Mouse (Mus musculus): ENCODE data around the gene Zfp385c. TPM values are rescaled to one million over a fixed set of nuclear protein-coding genes. Genes with fewer than 3 reads are reported as not detected.

Zfp385c gene
- polyA plus RNA-seq (2015; fragmentation: Nextera tagmentation; extraction: Ambion mirVana): 1.7 and 2.3 TPM in 2 replicates

DNA sequence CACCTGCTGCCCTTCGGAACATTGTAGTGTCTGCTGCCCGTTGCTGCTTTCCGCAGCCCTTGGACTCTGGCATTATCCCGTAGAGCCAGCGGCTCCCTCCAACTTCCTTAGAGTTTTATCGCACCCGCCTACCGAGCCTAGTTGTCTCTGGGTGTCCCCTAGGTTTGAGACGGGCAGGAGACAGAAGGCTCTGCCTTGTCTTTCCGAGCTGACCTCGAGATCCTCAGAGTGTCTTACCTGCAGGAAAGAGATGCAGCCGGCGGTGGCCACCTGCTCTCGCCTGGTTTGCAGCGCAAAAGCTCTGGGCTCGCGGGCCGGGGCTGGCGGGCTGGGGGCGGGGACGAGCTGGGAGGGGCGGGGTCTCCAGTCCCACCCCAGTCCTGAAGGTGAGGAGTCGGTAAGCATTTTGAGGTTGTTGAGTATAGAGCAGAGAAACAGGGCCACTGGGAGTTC lies at the start of gene Zfp385c:
Zfp385c (minus strand) TSS at position 292 of the 453 bp plus-strand sequence.
- H3K36me3 ChIP-seq: no peaks in the 10 kb centered on the region
- no peaks in the 10 kb centered on the region for H3K9me3 ChIP-seq
- no peak within 1 kb of the TSS for H3K27ac ChIP-seq
- H3K4me2 ChIP-seq: peak within 1 kb of the TSS; percentile 67
- peak within 1 kb of the TSS; percentile 40 for H3K4me3 ChIP-seq
- peaks cover 10% of the 10 kb centered on the region for H3K4me1 ChIP-seq
- peak within 1 kb of the TSS; percentile 52; the same call in 1 of the 2 replicates for H3K9ac ChIP-seq
- no peak for ATAC-seq (ENCODE audit: insufficient number of reproducible peaks, insufficient read depth, low FRiP score, low TSS enrichment, low read depth)
- peaks cover 27% of the 10 kb centered on the region for H3K27me3 ChIP-seq
- WGBS: 2% methylated on average over 23 of the region's 23 CpGs

DNA sequence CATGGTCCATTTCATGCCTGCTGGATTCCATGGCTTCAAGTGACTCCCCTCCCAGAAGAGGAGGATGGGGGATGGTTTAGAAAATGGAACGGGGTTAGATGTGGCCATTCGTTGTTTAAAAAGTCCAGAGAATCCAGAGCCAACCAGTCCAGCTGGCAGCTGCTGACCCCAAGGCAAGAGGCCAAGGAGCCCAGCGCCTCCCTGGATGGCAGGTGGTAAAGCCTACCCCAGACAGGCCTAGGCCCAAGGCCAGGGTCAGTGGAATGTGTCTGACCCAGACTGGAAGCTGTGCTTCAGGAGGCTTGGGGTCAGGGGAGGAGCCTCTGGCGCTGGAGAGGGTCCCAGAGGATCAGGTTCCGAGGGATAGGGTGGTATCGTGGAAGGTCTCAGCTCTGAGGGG lies 49.1 kb upstream of the Zfp385c start:
- no peak overlapping the region for H3K4me3 ChIP-seq
- no peak overlapping the region for H3K9ac ChIP-seq
- no peak overlapping the region for H3K4me2 ChIP-seq
- peaks cover 10% of the 10 kb centered on the region for H3K4me1 ChIP-seq
- peaks cover 4% of the 10 kb centered on the region; the same call in 1 of the 2 replicates for H3K27me3 ChIP-seq
- H3K27ac ChIP-seq: no peak overlapping the region
- WGBS: 69% methylated on average over 6 of the region's 6 CpGs
- H3K36me3 ChIP-seq: no peaks in the 10 kb centered on the region
- no peak for ATAC-seq (ENCODE audit: insufficient number of reproducible peaks, insufficient read depth, low FRiP score, low TSS enrichment, low read depth)
- H3K9me3 ChIP-seq: no peaks in the 10 kb centered on the region

DNA sequence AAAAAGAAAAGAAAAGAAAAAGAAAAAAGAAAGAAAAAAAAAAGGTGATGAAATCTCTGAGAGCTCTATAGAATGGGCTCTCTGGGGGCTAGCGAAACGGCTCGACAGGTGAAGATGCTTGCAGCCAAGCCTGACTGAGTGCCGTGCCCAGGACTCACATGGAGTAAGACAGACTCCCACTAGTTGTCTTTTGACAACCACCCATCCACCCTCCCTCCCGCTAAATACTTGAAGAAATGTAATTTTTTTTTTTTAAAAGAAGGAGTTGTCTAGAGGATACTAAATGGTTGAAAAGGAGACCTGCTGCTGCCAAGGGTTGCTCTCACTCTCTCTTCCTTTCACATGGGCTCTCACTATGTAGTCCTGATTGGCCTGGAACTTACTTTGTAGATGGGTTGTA lies 46.5 kb upstream of the Zfp385c start:
- WGBS: 22% methylated on average over 5 of the region's 5 CpGs
- Histone ChIP-seq H3K4me1 (peaks cover 21% of the 10 kb centered on the region), H3K4me3 (peak overlapping the region; percentile 99), H3K4me2 (peak overlapping the region; percentile 82), H3K9ac (peak overlapping the region; percentile 67), H3K27ac (no peak overlapping the region), H3K36me3 (no peaks in the 10 kb centered on the region), H3K27me3 (no peaks in the 10 kb centered on the region; the same call in 1 of the 2 replicates), H3K9me3 (no peaks in the 10 kb centered on the region)
- no peak for ATAC-seq (ENCODE audit: insufficient number of reproducible peaks, insufficient read depth, low FRiP score, low TSS enrichment, low read depth)

DNA sequence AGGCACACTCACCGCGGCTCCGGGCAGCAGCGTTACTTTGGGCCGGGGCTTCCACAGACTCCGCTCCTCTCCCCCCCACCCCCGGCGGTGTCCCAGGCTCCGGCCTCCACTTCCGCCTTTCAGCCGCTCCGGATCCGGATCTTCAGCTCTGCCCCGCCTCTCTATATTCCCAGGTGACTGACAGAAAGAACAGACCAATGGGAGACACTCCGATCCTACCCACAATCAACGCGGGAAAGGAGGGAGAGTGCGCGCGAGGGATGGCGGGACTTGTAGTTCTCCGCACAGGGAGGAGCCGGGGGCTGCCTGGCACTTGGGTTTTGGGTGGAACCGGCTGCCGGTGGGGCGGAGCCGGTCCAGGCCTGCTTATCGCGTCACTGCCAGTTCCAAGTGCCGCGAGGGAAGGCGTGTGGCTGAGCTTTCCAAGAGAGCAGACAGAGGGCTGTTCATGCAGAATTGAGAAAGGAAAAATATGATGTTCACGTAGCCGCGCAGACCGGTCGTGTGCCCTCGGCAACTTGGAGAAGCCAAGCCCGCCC lies 45.9 kb upstream of the Zfp385c start, which contains the start of gene Rab5c:
Rab5c (minus strand) TSS at position 150 of the 539 bp plus-strand sequence.
- Histone ChIP-seq H3K9me3 (no peaks in the 10 kb centered on the region), H3K4me3 (peak within 1 kb of the TSS; percentile 99), H3K27ac (peak within 1 kb of the TSS; percentile 67), H3K36me3 (no peaks in the 10 kb centered on the region), H3K27me3 (no peaks in the 10 kb centered on the region; the same call in 1 of the 2 replicates), H3K9ac (peak within 1 kb of the TSS; percentile 95), H3K4me1 (peaks cover 21% of the 10 kb centered on the region), H3K4me2 (peak within 1 kb of the TSS; percentile 82)
- WGBS: under 1% methylated on average over 39 of the region's 39 CpGs
- ATAC-seq (ENCODE audit: insufficient number of reproducible peaks, insufficient read depth, low FRiP score, low TSS enrichment, low read depth): peak; percentile 99

DNA sequence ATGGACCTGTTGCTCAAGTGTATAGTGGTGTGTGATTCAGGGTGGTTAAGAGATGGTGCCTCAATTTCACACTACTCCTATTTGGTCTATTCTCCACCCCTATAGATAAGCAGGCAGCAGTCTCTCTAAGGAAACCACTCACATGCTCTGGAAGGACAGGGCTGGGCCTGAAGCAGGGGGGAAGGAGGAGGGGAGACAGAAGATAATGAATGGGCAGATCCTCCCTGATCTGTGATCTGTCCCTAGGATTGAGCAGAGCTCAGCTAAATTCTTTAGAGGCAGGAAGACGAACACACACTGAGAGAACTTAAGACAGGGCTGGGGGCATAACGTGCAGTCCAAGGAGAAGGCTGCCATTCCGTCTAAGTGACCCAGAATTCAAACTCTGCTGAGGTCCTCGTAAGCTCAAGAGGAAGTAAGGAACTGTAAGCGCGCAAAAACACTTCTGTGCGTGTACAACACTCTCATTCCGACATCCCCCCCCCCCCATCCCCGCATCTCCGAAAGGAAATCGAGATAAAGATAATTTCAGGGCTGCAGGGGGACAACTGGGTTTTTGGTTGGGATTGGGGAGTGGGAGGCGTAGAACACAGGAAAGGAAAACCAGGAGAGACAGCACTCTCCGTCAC lies 45.0 kb upstream of the Zfp385c start:
- H3K27ac ChIP-seq: peak overlapping the region; percentile 67; the same call in 1 of the 2 replicates
- peaks cover 4% of the 10 kb centered on the region; the same call in 1 of the 2 replicates for H3K36me3 ChIP-seq
- H3K4me1 ChIP-seq: peaks cover 21% of the 10 kb centered on the region
- whole genome bisulfite sequencing: 1% methylated on average over 13 of the region's 13 CpGs
- ATAC-seq (ENCODE audit: insufficient number of reproducible peaks, insufficient read depth, low FRiP score, low TSS enrichment, low read depth): no peak
- H3K27me3 ChIP-seq: no peaks in the 10 kb centered on the region
- peak overlapping the region; percentile 99 for H3K4me3 ChIP-seq
- peak overlapping the region; percentile 82 for H3K4me2 ChIP-seq
- no peaks in the 10 kb centered on the region for H3K9me3 ChIP-seq
- peak overlapping the region; percentile 95 for H3K9ac ChIP-seq

DNA sequence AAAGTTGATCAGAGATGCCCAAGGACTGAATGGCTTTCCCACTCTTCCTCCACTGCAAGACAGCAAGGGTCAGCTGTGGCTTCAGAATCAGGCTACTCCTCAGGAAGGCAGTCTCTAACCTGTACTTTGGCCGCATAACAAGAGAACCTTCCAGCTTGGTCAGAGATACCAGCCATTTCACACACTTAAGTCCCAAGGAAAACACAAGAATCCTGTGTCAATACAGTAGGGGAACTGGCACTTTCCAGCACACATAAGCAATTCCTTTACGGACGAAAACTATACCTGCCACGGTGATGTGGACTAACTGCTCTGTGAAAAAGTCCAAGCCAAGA lies 44.5 kb upstream of the Zfp385c start:
- Histone ChIP-seq H3K27me3 (no peaks in the 10 kb centered on the region), H3K4me3 (peak overlapping the region; percentile 99), H3K9me3 (no peaks in the 10 kb centered on the region), H3K36me3 (peaks cover 4% of the 10 kb centered on the region; the same call in 1 of the 2 replicates), H3K4me1 (peaks cover 21% of the 10 kb centered on the region), H3K4me2 (peak overlapping the region; percentile 82), H3K27ac (no peak overlapping the region), H3K9ac (peak overlapping the region; percentile 95)
- WGBS: 82% methylated on average over 4 of the region's 4 CpGs
- no peak for ATAC-seq (ENCODE audit: insufficient number of reproducible peaks, insufficient read depth, low FRiP score, low TSS enrichment, low read depth)

DNA sequence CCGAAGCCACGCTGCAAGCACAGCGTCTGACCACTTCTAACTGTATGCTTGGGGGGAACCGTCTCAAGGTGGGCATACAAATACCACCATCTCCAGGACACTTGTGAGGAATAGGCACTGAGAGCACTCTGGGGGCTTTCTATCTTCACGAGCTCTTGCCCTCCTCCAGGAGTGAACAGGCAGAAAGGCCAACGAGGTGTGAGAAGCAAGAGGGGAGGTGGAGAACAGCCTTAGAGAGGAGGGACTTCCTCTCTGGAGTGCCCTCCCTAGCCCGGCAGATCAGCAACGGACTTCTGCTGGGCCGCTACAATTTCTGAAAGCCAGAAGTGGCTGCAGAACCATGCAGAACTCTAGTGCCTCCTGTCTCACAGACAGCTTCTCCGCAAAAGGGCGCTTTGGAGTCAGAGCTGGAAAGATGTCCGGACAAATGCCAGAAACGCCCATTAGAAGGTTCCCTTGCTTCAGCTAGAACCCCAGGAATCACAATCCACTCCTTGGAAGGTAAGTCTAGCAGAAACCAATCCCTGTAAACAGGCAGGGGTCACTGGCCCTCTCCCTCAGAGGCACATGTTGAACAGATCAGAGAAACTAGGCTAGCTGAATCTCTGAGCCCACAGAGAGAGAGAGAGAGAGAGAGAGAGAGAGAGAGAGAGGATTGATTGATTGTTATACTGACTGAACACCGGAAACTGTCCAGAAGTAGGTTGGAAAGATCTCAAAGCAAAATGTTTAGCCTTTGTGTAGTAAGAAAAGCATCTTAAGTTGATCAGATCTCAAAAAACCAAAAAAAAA lies 43.9 kb upstream of the Zfp385c start:
- H3K9me3 ChIP-seq: no peaks in the 10 kb centered on the region
- no peak for ATAC-seq (ENCODE audit: insufficient number of reproducible peaks, insufficient read depth, low FRiP score, low TSS enrichment, low read depth)
- H3K27ac ChIP-seq: no peak overlapping the region; the same call in 1 of the 2 replicates
- no peaks in the 10 kb centered on the region for H3K27me3 ChIP-seq
- WGBS: 78% methylated on average over 14 of the region's 14 CpGs
- peak overlapping the region; percentile 99; the same call in 1 of the 2 replicates for H3K4me3 ChIP-seq
- peaks cover 21% of the 10 kb centered on the region for H3K4me1 ChIP-seq
- H3K4me2 ChIP-seq: peak overlapping the region; percentile 82
- H3K36me3 ChIP-seq: peaks cover 4% of the 10 kb centered on the region; the same call in 1 of the 2 replicates
- peak overlapping the region; percentile 95; the same call in 1 of the 2 replicates for H3K9ac ChIP-seq

DNA sequence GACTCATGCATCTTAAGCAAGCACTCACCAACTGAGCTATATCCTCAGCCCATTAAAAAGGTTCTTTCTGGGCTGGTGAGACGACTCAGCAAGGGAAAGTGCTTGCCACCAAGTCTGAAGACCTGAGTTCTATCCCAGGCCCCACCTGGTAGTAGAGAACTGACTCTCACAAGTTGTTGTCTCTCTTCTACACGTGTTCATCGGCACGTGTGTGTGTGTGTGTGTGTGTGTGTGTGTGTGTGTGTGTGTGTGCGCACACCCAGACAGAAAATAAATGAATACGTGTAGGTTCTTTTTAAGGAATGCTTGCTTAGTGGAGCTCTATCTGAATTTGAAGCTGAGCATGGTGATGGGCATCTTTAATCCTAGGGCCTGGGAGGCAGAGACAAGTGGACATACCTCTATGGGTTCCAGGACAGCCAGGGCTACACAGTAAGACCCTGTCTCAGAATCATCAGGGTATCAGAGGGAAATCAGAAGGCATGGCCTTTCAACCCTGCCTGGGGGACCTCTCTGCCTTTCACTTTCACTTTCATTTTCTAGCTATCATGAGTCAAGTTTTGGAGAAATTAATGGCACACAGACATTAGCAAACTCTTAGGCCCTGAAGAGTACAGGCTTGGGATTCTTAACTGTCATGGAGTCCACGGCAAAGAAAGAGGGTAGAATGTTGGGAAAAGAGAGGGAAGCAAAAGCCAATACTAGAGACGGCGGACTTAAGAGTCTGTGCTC lies 43.0 kb upstream of the Zfp385c start:
- peak overlapping the region; percentile 46; the same call in 1 of the 2 replicates for H3K9ac ChIP-seq
- H3K36me3 ChIP-seq: peaks cover 7% of the 10 kb centered on the region; the same call in 1 of the 2 replicates
- no peaks in the 10 kb centered on the region for H3K27me3 ChIP-seq
- peaks cover 21% of the 10 kb centered on the region for H3K4me1 ChIP-seq
- no peak for ATAC-seq (ENCODE audit: insufficient number of reproducible peaks, insufficient read depth, low FRiP score, low TSS enrichment, low read depth)
- 0 out of 2 replicates have a peak overlapping the region, but pooled peaks have one; percentile 2 for H3K4me3 ChIP-seq
- H3K9me3 ChIP-seq: no peaks in the 10 kb centered on the region
- H3K4me2 ChIP-seq: peak overlapping the region; percentile 14; the same call in 1 of the 2 replicates
- WGBS: 88% methylated on average over 9 of the region's 9 CpGs
- H3K27ac ChIP-seq: no peak overlapping the region

DNA sequence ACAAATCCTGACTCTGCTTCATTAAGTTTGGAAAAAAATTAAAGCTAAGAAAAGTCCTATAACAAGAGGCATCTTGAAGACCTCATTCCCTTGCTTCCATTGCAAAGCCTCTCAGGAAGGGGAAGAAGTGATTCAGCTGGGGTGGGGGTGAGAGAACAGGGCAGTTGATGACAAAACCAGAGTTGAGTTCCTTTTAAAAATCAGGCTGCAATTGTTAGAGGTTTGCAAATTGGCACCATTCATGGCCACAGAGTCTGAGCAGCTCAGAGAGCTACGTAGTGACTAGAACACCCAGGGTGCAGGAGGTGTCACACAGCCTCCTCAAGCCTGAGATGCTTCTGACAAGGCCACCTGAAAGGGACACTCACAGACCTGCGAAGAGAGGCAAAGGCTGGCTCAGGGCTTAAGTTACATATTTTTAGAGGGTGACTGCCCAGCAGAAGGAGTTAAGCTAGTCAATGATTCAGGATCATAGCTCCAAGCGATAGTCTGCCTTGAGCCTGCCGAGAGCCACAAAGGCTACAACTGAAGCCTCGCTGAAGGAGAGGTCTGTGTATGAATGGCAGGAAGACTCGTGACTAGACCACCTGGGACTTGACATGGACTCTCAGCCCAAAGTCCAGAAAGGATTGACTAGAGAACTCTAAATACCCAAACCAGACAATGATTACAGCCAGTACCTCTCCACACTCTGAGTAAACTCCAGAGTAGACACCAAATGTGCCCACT lies 38.4 kb upstream of the Zfp385c start:
- H3K4me2 ChIP-seq: no peak overlapping the region
- H3K9me3 ChIP-seq: no peaks in the 10 kb centered on the region
- H3K27me3 ChIP-seq: no peaks in the 10 kb centered on the region
- ATAC-seq (ENCODE audit: insufficient number of reproducible peaks, insufficient read depth, low FRiP score, low TSS enrichment, low read depth): no peak
- H3K9ac ChIP-seq: no peak overlapping the region
- peaks cover 8% of the 10 kb centered on the region for H3K4me1 ChIP-seq
- WGBS: 82% methylated on average over 6 of the region's 6 CpGs
- peaks cover 25% of the 10 kb centered on the region for H3K36me3 ChIP-seq
- H3K4me3 ChIP-seq: no peak overlapping the region
- no peak overlapping the region for H3K27ac ChIP-seq

DNA sequence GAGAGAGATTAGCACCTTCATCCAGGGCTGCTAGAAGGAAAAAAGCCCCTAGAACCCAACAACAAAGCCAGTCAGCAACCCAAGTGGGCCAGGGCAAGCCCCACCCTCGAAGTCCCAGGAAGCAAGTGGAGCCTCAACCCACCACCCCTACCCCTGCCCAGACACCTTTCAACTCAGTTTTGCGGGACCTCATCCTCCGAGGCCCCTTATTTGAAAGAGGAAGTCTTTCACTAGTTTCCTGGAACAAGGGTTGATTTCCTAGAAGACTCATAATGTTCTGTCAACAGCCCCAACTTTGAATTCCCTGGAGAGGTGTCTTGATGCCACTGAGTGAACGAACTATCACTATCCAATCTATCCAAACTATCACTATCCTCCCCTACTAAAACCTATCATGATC lies 37.7 kb upstream of the Zfp385c start:
- no peak overlapping the region for H3K9ac ChIP-seq
- peaks cover 25% of the 10 kb centered on the region for H3K36me3 ChIP-seq
- ATAC-seq (ENCODE audit: insufficient number of reproducible peaks, insufficient read depth, low FRiP score, low TSS enrichment, low read depth): no peak
- WGBS: 92% methylated on average over 4 of the region's 4 CpGs
- H3K4me1 ChIP-seq: peaks cover 8% of the 10 kb centered on the region
- no peak overlapping the region for H3K4me2 ChIP-seq
- no peak overlapping the region for H3K27ac ChIP-seq
- no peak overlapping the region for H3K4me3 ChIP-seq
- H3K9me3 ChIP-seq: no peaks in the 10 kb centered on the region
- no peaks in the 10 kb centered on the region for H3K27me3 ChIP-seq

Data from embryonic facial prominence, embryonic 13.5 days (tissue).